Mouse (Mus musculus): ENCODE measurements around the gene Kcnh2. TPM values are rescaled to one million over a fixed set of nuclear protein-coding genes. Genes with fewer than 3 reads are reported as not detected.

The Kcnh2 gene
- total RNA-seq, 2 experiments from 2014 or later = 29.6 to 36.2 TPM

- DNase-seq (ENCODE audit: low spot score in 2 of 2) = no peak
These were observed 29.1 kb upstream of the Kcnh2 start for GRCm38 (mm10) chr5:24380499-24380898.

- peak in 1 of 2 experiments; percentile 37 for DNase-seq (ENCODE audit: low spot score in 2 of 2)
These were observed 28.1 kb upstream of the Kcnh2 start for GRCm38 (mm10) chr5:24379501-24379900.

- DNase-seq (ENCODE audit: low spot score in 2 of 2) = no peak
These were observed 27.3 kb upstream of the Kcnh2 start for GRCm38 (mm10) chr5:24378700-24379099.

DNA sequence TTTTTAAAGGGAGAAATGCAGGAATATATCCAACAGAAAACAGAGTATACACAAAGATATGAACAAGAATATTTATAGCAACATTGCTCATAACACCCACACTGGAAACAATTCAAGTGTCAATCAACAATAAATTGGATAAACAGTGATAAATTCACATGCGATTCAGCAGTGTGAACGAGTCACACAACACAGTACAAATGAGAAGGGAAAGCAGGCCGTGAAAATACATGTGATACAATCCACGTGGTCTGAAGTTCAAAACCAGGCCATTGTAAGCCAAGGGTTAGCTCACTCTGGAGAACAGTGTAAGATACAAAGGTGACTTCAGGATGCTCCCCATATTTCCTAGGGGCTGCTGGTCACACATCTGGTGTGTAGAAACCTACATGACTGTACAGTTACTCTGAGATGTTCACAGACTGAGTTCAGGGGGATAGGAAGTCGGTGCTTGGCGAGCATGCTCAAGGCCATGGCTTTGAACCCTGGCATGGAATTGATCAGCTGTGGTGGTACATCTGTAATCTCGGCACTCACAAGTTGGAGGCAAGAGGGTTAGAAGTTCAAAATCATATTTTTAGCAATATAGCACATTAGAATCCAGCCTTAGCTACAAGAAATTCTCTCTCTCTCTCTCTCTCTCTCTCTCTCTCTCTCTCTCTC, 23.4 kb upstream of the Kcnh2 start:
- DNase-seq (ENCODE audit: low spot score in 2 of 2) = no peak

- no peak for DNase-seq (ENCODE audit: low spot score in 2 of 2)
These were observed 22.8 kb upstream of the Kcnh2 start for GRCm38 (mm10) chr5:24374216-24374615.

DNA sequence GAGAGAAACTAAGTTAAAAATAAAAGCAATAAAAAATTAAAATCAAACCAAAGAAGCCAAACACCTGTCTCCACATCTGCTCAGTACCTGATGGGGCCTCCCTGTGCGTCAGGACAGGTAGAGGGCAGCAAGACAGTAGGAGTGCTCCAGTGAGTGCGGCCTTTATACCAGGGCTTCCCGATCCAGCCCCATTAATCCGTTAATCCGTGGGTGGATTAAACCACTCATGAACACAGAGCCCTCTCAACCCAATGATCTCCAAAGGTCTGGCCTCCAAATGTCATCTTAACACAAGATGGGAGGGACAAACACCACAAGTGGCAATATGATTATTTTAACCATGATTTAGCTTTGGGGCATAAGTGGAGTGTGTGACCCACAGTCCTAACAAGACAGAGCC, 22.4 kb upstream of the Kcnh2 start:
- no peak for DNase-seq (ENCODE audit: low spot score in 2 of 2)

DNA sequence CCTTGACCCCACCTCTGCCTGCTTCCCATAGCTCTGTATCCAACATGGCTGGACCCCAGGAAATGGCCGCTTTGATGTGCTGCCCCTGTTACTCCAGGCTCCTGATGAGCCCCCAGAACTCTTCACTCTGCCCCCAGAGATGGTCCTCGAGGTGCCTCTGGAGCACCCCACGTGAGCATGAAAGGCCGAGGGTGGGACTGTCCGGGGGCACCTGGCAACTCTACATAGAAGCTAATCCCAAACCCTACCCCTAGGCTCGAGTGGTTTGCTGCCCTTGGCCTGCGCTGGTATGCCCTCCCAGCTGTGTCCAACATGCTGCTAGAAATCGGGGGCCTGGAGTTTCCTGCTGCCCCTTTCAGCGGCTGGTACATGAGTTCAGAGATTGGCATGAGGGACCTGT, 18.4 kb upstream of the Kcnh2 start:
- DNase-seq (ENCODE audit: low spot score in 2 of 2) = no peak

DNA sequence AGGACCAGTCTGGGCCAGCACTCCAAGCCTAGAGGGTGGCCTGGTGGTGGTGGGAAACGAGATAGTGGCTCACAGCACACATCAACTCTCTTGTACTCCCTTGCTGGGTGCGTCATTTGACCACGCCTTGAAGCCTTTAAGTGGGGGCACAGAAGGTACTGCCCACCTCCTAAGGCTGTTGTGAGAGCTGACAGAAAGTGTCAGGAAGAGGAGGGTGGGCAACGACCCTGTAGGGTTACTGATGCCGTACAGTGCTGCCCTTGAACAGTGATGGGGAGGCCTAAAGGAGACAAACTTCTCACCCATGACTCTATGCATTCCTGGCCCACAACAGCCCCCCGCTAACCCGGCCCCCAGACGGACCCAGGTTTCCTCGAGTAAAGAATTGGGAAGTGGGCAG, 15.0 kb upstream of the Kcnh2 start:
- no peak for DNase-seq (ENCODE audit: low spot score in 2 of 2)

GRCm38 (mm10) chr5:24365528-24365927, 14.1 kb upstream of the Kcnh2 start:
- DNase-seq (ENCODE audit: low spot score in 2 of 2) = no peak

- no peak for DNase-seq (ENCODE audit: low spot score in 2 of 2)
These were observed 13.6 kb upstream of the Kcnh2 start for GRCm38 (mm10) chr5:24364963-24365362.

DNA sequence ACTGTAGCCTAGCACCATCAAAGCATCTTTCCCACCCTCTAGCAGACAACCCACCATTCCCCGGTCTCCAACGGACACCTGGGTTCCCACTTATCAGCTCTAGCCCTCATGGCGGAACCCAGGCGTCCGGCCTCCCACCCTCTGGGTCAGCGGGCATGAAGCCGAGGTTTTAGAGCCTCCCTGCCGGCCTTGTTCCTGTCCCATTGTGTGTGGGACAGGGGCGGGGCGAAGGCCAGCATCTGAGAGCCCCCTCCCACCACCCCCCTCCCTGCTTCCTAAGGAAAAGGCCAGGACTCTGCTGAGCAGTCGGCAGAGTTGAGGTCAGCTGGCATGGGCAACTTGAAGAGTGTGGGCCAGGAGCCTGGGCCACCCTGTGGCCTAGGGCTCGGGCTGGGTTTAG, 13.1 kb upstream of the Kcnh2 start, which contains the start of gene Nos3:
Gene Nos3, plus strand, starts transcription at position 303 of the 400 bp plus-strand sequence.
- no peak for DNase-seq (ENCODE audit: low spot score in 2 of 2)

DNA sequence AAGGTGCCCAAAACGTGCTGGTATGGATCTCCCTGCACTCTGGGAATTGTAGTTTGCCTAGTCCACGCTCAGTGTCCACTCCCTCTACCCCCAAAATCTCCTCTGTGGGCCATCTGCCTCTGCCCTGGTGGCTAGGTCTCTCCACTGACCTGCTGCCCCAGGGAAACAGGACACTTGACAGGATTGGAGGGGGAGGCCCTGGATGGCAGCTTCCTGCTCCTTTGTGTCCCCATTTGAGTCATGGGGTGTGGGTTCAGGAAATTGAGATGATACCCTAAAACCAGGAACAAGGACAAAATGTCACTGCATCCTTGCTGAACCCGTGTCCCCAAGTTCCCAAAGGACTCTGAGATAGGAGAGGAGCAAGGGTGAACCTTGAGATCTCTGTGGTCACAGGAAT, 12.7 kb upstream of the Kcnh2 start:
- DNase-seq (ENCODE audit: low spot score in 2 of 2) = no peak

- no peak for DNase-seq (ENCODE audit: low spot score in 2 of 2)
These were observed 12.1 kb upstream of the Kcnh2 start for GRCm38 (mm10) chr5:24363467-24363866.

DNA sequence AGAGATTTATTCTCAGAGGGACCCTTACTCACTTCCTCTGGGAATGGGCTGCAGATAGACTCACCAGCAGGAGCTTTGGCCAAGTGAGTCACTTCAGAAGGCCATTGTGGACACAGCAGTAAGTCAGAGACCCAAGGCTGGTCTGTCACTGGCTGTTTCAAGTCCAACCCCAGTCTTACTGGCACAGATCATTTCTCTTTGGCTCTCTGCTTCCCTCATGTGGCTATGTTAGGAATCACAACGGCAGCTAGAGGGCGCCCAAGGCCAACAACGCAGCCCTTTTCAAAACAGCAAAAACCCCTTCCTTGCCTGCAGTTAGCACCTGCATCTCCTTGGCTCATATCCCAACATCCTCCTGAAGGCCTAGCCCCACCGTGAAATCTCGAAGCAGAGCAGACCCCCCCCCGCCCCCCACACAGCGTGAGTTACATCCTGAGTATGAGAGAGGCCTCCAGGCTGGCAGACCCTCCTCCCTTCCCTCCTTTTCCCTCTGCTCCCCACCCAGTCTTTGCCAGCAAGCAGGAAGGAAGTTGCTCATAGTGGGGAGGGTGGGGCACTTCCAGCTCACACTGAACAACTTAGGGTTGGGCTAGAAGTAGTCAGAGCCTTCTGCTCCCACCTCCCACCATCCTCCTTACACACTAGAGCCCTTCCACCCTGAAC, 9.5 kb upstream of the Kcnh2 start:
- peak; percentile 85 to 90 for DNase-seq (ENCODE audit: low spot score in 2 of 2)

DNA sequence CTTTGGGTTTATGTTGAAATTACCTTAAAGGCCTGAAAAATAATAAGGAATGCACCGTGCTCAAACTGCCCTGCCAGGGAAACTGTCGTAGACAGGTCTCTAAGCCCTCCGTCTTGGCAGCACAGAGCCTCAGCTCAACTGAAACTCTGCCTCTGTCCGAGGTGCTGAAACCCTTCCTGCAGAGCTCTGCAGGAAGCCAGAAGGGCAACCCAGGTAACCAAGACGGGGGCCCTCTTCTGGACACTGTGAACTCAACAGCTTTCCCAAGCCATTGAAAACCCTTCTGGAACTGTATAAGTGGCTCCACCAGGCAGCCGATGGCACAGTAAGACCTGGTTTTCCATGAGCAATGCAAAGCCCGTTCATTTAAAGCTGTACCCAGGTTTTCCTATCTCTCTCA, 6.1 kb upstream of the Kcnh2 start:
- no peak for DNase-seq (ENCODE audit: low spot score in 2 of 2)

- DNase-seq (ENCODE audit: low spot score in 2 of 2) = no peak
These were observed 5.4 kb upstream of the Kcnh2 start for GRCm38 (mm10) chr5:24356764-24357163.

DNA sequence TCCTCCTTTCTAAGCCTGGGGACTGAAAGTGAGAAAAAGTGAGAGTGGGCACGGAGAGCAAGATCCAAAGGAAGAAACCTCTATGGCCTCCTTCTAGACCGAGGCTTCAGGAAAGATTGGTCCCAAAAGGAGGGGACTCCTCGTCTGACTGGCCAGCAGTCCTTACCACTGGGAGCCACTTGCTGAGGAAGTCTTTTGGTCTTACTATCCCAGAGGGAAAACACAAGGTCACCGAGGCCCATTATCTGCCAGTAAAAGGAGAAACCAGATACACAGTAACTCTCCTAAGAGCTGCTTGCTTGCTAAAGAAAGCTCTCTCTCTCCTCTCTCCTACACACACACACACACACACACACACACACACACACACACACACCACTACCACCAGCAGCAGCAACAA, 1.9 kb upstream of the Kcnh2 start:
- no peak for DNase-seq (ENCODE audit: low spot score in 2 of 2)

GRCm38 (mm10) chr5:24352251-24352859, 951 bp upstream of the Kcnh2 start:
- DNase-seq (ENCODE audit: low spot score in 2 of 2) = peak in 1 of 2 experiments; percentile 22

DNA sequence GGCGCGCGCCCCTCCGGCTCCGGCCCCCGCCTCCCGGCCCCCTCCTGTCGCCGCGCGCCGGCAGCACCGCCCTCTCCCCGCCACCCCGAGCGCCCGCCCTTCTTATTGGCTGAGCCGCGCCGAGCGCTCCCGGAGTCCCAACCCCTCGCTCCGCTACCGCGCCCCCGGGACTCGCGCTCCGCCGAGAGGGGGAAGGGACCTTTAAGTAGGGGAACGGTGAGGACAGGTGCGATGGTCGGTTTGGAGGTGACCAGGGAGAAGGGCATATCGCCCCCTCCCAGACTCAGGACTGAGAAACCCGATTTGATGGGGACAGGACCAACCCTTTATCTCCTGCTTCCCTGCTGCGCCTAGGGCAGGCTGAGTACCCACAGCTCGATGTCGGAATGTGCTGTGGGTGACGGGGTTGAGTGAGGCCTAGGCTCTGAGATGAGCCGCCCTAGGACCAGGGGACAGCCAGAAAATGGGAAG, 332 bp upstream of the Kcnh2 start:
- peak; percentile 84 to 91 for DNase-seq (ENCODE audit: low spot score in 2 of 2)

GRCm38 (mm10) chr5:24350531-24351250, 713 bp downstream of the Kcnh2 start:
- DNase-seq (ENCODE audit: low spot score in 2 of 2) = no peak

- no peak for DNase-seq (ENCODE audit: low spot score in 2 of 2)
These were observed 1.3 kb downstream of the Kcnh2 start for GRCm38 (mm10) chr5:24350073-24350472.

GRCm38 (mm10) chr5:24348546-24348945, 2.9 kb downstream of the Kcnh2 start:
- DNase-seq (ENCODE audit: low spot score in 2 of 2) = peak in 1 of 2 experiments; percentile 26

Measured in left cerebral cortex, adult 18-20 months (tissue).